Mouse (Mus musculus) adrenal gland, adult 8-10 months (tissue): Measurements from ENCODE around the gene Brd3os. TPM values are rescaled to one million over a fixed set of nuclear protein-coding genes. Genes with fewer than 3 reads are reported as not detected.

Source experiments
- DNase-seq: peaks from one replicate; pipeline ENCODE4 v3.0.0; 2022
- total RNA-seq, 4 experiments: library from RNA; stranded (reverse); gene quantifications; 2 replicates each; pipeline ENCODE4 v1.2.4; 2022

The Brd3os gene
- total RNA-seq, 4 experiments from 2014 or later: 9.3 to 21.5 (median 15.3) TPM

DNA sequence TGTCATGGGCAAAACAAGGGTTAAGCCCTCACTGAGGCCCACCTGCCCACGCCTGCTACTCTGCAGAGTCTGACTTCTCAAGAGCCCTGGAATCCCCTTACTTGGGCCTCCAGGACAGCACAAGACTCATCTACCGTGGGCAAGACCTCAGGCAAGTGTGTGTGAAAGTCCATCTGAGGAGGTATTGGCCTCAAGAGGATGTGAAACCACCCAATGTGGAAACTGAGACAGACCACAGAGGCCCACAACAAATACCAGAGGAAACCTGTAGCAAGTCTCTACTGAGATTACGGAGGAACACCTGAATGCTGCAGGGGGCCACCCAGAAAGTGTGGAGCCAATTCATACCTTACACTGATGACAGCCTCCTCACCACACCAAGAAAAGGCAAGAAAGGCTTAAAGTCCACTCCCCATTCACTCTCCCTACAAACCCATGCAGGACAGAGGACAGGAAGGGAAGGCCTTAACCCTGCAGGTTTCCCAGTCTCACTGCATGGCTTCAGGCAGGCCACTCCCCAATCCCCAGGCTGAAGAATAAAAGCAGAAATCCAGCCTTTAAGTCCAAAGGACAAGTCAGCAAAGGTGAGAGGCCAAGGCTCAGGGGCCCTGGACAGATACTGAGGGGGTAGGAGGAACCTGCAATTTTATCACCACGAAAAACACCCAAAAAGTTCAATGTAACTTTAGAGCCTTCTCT, 27.3 kb downstream of the Brd3os start:
- DNase-seq: no peak

DNA sequence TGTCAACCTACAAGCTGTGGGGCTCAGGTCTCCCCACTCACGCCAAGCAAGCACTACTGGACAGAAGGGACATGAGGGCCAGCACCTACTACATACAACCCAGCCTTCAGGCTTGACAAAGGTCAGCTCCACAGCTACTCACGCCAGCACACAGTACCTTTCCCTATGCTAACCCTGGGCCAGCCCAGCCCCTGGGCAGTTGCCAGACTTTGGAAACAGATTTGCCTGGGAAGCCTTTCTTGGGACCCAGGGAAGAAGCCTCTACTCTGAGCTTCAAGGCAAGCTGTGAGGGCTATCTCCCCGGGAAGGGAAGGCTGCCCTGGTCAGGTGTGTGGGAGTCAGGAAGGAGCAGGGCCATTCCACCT, 27.8 kb downstream of the Brd3os start:
- DNase-seq: no peak

DNA sequence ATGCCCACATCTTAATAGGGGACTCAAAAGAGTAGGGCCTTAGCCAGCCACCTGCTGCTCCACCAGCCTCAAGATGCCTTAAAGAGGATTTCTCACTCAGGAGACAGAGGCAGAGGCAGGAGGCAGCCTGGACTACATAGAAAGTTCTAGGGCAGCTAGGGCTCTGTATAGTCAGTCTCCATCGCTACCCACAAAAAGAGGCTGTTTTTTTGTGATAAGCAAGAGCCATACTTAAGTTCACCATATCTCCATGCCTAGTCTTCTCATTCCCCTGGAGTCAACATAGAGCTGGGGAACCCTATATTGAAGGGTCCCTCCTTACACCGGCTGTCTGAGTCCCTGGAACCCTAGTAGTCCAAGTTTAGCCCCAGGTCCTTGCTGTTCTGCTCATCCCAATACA, 28.4 kb downstream of the Brd3os start:
- DNase-seq: no peak

DNA sequence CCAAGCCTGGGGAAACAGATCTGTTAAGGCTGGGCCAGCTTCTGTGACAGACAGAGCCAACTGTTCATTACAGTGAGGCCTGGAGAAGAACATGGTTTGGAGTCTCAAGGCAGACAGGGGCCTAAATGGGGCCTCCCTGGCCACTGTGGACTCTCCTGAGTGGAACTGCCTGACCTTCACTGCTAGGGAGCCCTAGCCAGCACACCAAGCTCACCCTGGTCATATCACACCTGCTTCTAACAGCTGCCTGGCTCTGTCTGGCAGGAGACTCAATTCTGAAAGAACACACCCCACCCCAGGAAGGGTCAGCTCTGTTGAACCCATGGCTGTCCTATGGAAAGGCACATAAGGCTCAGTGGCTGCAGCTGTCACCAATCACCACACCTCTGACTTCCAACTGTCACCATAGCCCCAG, 29.1 kb downstream of the Brd3os start:
- no peak for DNase-seq

DNA sequence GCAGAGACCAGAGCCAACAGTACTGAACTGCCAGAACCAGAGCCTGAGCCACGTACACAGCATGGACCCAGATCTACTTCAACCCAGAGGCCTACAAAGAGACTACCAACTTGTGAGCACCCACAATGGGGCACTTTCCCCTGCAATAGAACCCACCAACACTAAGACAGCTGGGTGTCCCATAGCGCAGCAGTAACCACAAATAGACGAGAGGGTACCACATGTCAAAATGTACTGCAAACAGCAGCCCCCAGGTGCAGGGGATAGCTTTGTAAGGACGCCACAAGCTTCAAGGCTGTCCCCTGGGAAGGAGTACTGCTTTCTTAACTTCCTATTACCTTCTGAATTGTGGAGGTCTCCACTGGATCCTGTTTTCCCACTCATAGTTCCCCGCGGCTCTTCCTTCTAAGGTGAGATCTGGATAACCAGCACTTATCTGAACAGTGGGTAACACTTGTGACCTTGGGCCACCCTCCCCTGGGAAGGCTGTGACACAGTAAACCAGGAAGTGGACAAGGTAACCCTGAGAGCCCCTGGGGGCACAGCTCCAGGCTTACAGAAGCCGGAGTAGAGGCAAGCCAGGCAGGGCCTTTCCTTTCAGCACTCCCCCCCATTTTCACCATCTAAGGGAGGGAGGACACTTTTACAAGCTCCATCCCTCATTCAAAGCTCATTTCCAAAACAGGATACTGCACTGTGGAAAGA, 31.1 kb downstream of the Brd3os start:
- no peak for DNase-seq

DNA sequence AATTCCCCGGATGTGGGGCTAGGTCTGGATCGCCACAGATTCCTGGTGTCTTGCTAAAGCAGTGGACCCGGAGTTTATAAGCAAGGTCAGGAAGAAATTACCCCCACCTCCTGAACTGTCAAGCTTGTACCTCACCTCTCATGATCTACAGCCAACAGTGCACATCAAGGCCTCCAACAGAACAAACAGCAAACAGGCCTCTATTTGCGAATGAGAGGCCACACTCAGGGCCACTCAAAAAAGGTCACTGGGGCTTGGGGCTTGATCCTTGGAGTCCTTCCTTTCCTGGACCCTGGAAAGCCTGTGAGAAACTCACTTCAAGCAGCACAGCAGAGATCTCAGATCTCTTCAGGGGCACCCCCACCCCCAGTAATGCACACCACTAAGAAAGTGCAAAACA, 31.8 kb downstream of the Brd3os start:
- no peak for DNase-seq

GRCm38 (mm10) chr2:27474621-27475484, 32.7 kb downstream of the Brd3os start:
- no peak for DNase-seq

DNA sequence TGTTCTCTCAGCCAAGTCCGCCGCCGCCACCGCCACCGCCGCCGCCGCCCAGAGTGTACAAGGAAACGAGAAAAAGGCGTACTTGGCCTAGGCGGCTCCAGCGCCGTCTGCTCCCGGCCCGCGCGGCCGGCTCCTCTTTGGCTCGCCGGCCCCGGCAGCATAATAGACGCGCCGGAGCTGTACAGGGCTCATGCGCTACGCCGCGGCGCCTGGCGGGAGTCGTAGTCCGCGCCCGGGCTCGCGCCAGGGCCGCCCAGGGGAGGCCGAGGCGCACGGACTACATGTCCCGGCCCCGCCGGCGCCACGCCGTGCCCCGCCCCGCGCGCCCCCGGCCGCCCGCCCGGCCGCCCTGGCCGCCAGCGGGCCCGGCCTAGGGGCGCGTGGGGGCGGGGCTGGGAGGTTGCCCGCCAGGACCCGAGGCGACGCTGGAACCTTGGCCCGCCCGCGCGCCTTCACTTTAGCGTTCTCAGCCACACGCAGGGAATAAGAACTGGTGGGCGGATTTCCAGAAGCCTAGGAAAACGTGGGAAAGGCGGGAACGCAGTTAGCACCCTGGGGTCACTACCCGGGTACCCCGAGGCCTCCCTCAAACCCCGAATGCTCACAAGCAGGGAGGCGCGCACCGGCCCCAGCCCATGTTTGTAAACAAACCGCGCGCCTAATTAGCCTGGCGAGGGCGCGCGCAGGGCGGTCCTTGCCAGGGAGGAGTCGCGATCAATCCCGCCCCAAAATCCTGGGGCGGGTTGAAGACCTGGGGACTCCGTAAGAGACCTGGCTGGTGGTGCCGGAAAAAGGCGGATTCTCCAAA, 33.6 kb downstream of the Brd3os start:
- DNase-seq: peak; percentile 91

- no peak for DNase-seq
Measured at GRCm38 (mm10) chr2:27476303-27477192, 34.4 kb downstream of the Brd3os start.

DNA sequence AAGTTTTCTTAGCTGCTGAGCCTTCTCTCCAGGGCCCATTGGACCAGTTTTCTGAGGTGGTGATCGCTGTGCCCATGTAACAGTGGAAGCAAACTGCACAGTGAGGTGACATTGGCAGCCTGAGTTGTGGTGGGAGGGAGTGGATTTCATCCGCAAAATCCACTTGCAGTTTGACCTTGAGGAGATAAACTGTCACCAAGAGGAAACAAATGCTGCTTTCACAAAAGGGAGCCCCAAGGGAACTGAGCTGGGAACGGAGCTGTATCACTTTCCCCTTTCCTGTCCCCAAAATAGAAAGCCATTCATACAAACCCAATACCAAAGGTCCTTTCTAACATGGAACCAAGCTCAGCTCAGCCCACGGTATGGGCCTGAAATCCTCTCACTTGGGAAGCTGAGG, 37.7 kb downstream of the Brd3os start:
- no peak for DNase-seq

GRCm38 (mm10) chr2:27480367-27480766, 38.2 kb downstream of the Brd3os start:
- DNase-seq: no peak

- no peak for DNase-seq
Measured at GRCm38 (mm10) chr2:27482265-27482861, 40.2 kb downstream of the Brd3os start.

DNA sequence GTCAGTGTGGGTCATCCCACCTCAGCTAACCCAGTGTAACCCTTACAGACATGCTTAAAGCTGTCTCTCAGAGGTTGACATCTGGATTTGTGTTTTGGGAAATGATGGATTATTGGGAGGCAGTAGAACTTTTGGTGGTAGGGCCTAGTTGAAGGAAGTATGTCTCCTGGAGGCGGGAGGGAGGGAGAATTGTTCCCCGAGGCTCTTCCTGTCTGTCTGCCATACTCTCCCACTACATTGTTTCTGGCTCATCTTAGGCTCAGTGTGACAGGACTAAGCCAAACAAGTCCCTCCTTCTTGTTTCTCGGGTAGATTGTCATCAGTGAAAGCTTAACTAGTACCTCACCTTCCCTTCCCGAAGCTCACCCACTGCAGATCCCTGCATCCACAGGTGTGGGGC, 44.6 kb downstream of the Brd3os start:
- no peak for DNase-seq

GRCm38 (mm10) chr2:27487336-27488049, 45.4 kb downstream of the Brd3os start:
- no peak for DNase-seq

DNA sequence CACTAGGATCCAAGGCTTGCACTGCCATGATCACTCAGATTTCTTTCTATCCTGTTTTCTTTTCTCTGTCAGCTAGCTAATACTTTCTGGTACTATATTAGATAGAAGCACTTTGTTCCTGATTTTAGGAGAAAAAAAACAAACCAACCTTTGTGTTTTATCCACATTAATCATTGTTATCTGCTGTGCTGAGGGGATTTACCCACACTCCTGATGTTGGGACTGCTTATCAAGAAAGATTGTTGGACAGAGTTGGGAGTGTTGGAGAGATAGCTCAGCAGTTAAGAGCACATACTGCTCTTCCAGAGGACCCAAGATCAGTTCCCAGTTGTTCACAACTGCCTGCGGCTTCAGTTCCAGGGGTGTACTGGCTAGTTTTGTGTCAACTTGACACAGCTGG, 46.2 kb downstream of the Brd3os start:
- no peak for DNase-seq

- no peak for DNase-seq
Measured at GRCm38 (mm10) chr2:27490939-27491338, 48.8 kb downstream of the Brd3os start.
